Mouse (Mus musculus): ENCODE results near the gene Hist1h2bb. TPM values are rescaled to one million over a fixed set of nuclear protein-coding genes. Genes with fewer than 3 reads are reported as not detected.
"Not testable (repeated sequence)": the region's sequence is repeated elsewhere in the genome, so short reads cannot be mapped to it uniquely, and the experiment has no call there.

The Hist1h2bb gene
- polyA plus RNA-seq, 1 experiment from 2014 or later = 1.2 TPM

- peak; percentile 98 for DNase-seq (ENCODE audit: low spot score)
- peak within 1 kb of the TSS; percentile 93 for H3K27ac ChIP-seq (replicated peaks; ENCODE audit: low read depth, low read length)
- peak within 1 kb of the TSS; percentile 84 for H3K4me2 ChIP-seq (ENCODE audit: low read depth, low read length)
- no peaks in the 10 kb centered on the region for H3K27me3 ChIP-seq (replicated peaks; ENCODE audit: control insufficient read depth, insufficient read depth, low read length)
- H3K4me1 ChIP-seq (ENCODE audit: control insufficient read depth, insufficient read depth, low read length) = peaks cover 20% of the 10 kb centered on the region
- peak; percentile 78 for ATAC-seq (ENCODE audit: low read depth)
- no peaks in the 10 kb centered on the region for H3K9me3 ChIP-seq (ENCODE audit: control insufficient read depth, low read length)
- WGBS = 3% methylated on average over 34 of the region's 34 CpGs
- H3K9ac ChIP-seq (ENCODE audit: low read depth, low read length) = peak within 1 kb of the TSS; percentile 76
- H3K4me3 ChIP-seq (ENCODE audit: low read depth, low read length) = peak within 1 kb of the TSS; percentile 54
- H3K36me3 ChIP-seq (ENCODE audit: control insufficient read depth, insufficient read depth, low read length) = no peaks in the 10 kb centered on the region
These were observed 17.2 kb downstream of the Hist1h2bb start, which contains the start of gene Hist1h1a for GRCm38 (mm10) chr13:23763586-23764323. Hist1h1a (plus strand) TSS chr13:23763666.

GRCm38 (mm10) chr13:23764324-23765171, 18.0 kb downstream of the Hist1h2bb start:
- no peak for DNase-seq (ENCODE audit: low spot score)
- WGBS = 33% methylated on average over 12 of the region's 12 CpGs
- no peaks in the 10 kb centered on the region for H3K36me3 ChIP-seq (ENCODE audit: control insufficient read depth, insufficient read depth, low read length)

DNA sequence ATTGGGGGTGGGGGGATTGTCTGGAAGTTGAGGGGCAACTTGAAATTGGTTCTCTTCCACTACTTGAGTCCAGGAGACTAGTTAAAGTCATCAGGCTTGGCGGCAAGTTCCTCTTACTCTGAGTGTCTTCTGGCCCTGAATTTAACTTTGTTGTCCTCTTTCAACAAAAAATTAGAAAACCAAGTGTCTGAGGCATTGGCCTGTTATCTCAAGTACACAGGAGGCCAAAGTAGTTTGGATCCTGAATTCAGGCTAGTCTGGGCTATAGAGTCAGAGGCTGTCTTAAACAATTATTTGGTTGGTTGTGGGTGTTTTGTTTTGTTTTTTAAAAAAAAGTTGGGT, 18.6 kb downstream of the Hist1h2bb start:
- H3K9me3 ChIP-seq (ENCODE audit: control insufficient read depth, low read length) = no peaks in the 10 kb centered on the region
- peak overlapping the region; percentile 34 for H3K27ac ChIP-seq (replicated peaks; ENCODE audit: low read depth, low read length)
- 73% methylated on average over 1 of the region's 1 CpGs for WGBS
- no peak for DNase-seq (ENCODE audit: low spot score)
- H3K9ac ChIP-seq (ENCODE audit: low read depth, low read length) = no peak overlapping the region
- H3K36me3 ChIP-seq (ENCODE audit: control insufficient read depth, insufficient read depth, low read length) = no peaks in the 10 kb centered on the region
- ATAC-seq (ENCODE audit: low read depth) = no peak
- peaks cover 16% of the 10 kb centered on the region for H3K4me1 ChIP-seq (ENCODE audit: control insufficient read depth, insufficient read depth, low read length)
- H3K4me3 ChIP-seq (ENCODE audit: low read depth, low read length) = no peak overlapping the region
- H3K4me2 ChIP-seq (ENCODE audit: low read depth, low read length) = peak overlapping the region; percentile 84; the same call in 1 of the 2 replicates
- no peaks in the 10 kb centered on the region for H3K27me3 ChIP-seq (replicated peaks; ENCODE audit: control insufficient read depth, insufficient read depth, low read length)

More at GRCm38 (mm10) chr13:23764324-23765171, 18.0 kb downstream of the Hist1h2bb start:
- Histone ChIP-seq H3K4me3 (ENCODE audit: low read depth, low read length) (peak overlapping the region; percentile 54), H3K27ac (replicated peaks; ENCODE audit: low read depth, low read length) (peak overlapping the region; percentile 93), H3K4me1 (ENCODE audit: control insufficient read depth, insufficient read depth, low read length) (peaks cover 20% of the 10 kb centered on the region), H3K9me3 (ENCODE audit: control insufficient read depth, low read length) (no peaks in the 10 kb centered on the region), H3K27me3 (replicated peaks; ENCODE audit: control insufficient read depth, insufficient read depth, low read length) (no peaks in the 10 kb centered on the region), H3K9ac (ENCODE audit: low read depth, low read length) (peak overlapping the region; percentile 76), H3K4me2 (ENCODE audit: low read depth, low read length) (peak overlapping the region; percentile 84)
- ATAC-seq (ENCODE audit: low read depth) = no peak

DNA sequence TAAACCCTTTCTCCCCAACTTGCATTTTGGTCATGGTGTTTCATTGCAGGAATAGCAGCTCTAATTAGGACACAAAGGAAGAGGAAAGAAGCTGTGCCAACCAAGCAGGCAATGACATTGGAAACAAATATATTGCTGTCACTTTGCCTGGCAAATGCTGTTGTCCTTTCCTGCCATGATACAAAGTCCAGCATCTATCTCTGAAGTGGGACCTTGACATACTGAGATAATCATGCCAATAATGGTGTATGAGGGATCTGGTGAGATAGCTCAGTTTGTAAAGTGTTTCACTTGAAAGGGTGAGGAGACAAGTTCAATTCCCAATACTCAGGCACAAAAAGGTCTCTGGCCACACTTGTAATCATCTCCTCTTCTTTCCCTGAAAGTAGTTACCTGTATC, 20.2 kb downstream of the Hist1h2bb start:
- Histone ChIP-seq H3K36me3 (ENCODE audit: control insufficient read depth, insufficient read depth, low read length) (no peaks in the 10 kb centered on the region), H3K4me3 (ENCODE audit: low read depth, low read length) (no peak overlapping the region), H3K9me3 (ENCODE audit: control insufficient read depth, low read length) (no peaks in the 10 kb centered on the region), H3K27me3 (replicated peaks; ENCODE audit: control insufficient read depth, insufficient read depth, low read length) (no peaks in the 10 kb centered on the region), H3K27ac (replicated peaks; ENCODE audit: low read depth, low read length) (no peak overlapping the region), H3K4me1 (ENCODE audit: control insufficient read depth, insufficient read depth, low read length) (peaks cover 16% of the 10 kb centered on the region), H3K9ac (ENCODE audit: low read depth, low read length) (no peak overlapping the region), H3K4me2 (ENCODE audit: low read depth, low read length) (no peak overlapping the region)
- ATAC-seq (ENCODE audit: low read depth) = no peak
- no peak for DNase-seq (ENCODE audit: low spot score)

GRCm38 (mm10) chr13:23768834-23769397, 22.4 kb downstream of the Hist1h2bb start:
- Histone ChIP-seq H3K9ac (ENCODE audit: low read depth, low read length) (no peak overlapping the region), H3K4me3 (ENCODE audit: low read depth, low read length) (no peak overlapping the region), H3K9me3 (ENCODE audit: control insufficient read depth, low read length) (no peaks in the 10 kb centered on the region), H3K4me2 (ENCODE audit: low read depth, low read length) (no peak overlapping the region), H3K27me3 (replicated peaks; ENCODE audit: control insufficient read depth, insufficient read depth, low read length) (no peaks in the 10 kb centered on the region), H3K27ac (replicated peaks; ENCODE audit: low read depth, low read length) (no peak overlapping the region), H3K36me3 (ENCODE audit: control insufficient read depth, insufficient read depth, low read length) (no peaks in the 10 kb centered on the region), H3K4me1 (ENCODE audit: control insufficient read depth, insufficient read depth, low read length) (peaks cover 16% of the 10 kb centered on the region)
- DNase-seq (ENCODE audit: low spot score) (no peak), ATAC-seq (ENCODE audit: low read depth) (no peak)
- WGBS = 54% methylated on average over 5 of the region's 5 CpGs

DNA sequence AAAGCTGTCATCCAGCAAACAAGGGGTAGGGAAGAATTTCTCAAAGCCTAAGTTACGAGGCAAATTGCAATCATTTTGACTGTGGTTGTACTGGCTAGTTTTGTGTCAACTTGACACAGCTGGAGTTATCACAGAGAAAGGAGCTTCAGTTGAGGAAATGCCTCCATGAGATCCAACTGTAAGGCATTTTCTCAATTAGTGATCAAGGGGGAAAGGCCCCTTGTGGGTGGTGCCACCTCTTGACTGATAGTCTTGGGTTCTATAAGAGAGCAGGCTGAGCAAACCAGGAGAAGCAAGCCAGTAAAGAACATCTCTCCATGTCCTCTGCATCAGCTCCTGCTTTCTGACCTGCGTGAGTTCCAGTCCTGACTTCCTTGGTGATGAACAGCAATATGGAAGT, 23.1 kb downstream of the Hist1h2bb start, which contains the start of gene Trim38:
TSS of gene Trim38 (plus strand) at position 301 of the 400 bp plus-strand sequence.
- H3K9me3 ChIP-seq (ENCODE audit: control insufficient read depth, low read length); H3K27ac ChIP-seq (replicated peaks; ENCODE audit: low read depth, low read length); DNase-seq (ENCODE audit: low spot score); H3K9ac ChIP-seq (ENCODE audit: low read depth, low read length); H3K4me2 ChIP-seq (ENCODE audit: low read depth, low read length); H3K36me3 ChIP-seq (ENCODE audit: control insufficient read depth, insufficient read depth, low read length); H3K4me1 ChIP-seq (ENCODE audit: control insufficient read depth, insufficient read depth, low read length); H3K27me3 ChIP-seq (replicated peaks; ENCODE audit: control insufficient read depth, insufficient read depth, low read length); ATAC-seq (ENCODE audit: low read depth); H3K4me3 ChIP-seq (ENCODE audit: low read depth, low read length): not testable (repeated sequence)
- WGBS = 76% methylated on average over 2 of the region's 2 CpGs

GRCm38 (mm10) chr13:23772561-23773313, 26.2 kb downstream of the Hist1h2bb start:
- H3K4me1 ChIP-seq (ENCODE audit: control insufficient read depth, insufficient read depth, low read length) = peaks cover 5% of the 10 kb centered on the region; the same call in 1 of the 2 replicates
- WGBS = 20% methylated on average over 21 of the region's 21 CpGs
- no peak overlapping the region for H3K9ac ChIP-seq (ENCODE audit: low read depth, low read length)
- no peaks in the 10 kb centered on the region for H3K36me3 ChIP-seq (ENCODE audit: control insufficient read depth, insufficient read depth, low read length)
- DNase-seq (ENCODE audit: low spot score) (peak; percentile 87), ATAC-seq (ENCODE audit: low read depth) (peak; percentile 93)
- no peaks in the 10 kb centered on the region for H3K27me3 ChIP-seq (replicated peaks; ENCODE audit: control insufficient read depth, insufficient read depth, low read length)
- 0 out of 2 replicates have a peak overlapping the region, but pooled peaks have one; percentile 3 for H3K4me3 ChIP-seq (ENCODE audit: low read depth, low read length)
- no peaks in the 10 kb centered on the region for H3K9me3 ChIP-seq (ENCODE audit: control insufficient read depth, low read length)
- no peak overlapping the region for H3K27ac ChIP-seq (replicated peaks; ENCODE audit: low read depth, low read length)
- H3K4me2 ChIP-seq (ENCODE audit: low read depth, low read length) = peak overlapping the region; percentile 46

DNA sequence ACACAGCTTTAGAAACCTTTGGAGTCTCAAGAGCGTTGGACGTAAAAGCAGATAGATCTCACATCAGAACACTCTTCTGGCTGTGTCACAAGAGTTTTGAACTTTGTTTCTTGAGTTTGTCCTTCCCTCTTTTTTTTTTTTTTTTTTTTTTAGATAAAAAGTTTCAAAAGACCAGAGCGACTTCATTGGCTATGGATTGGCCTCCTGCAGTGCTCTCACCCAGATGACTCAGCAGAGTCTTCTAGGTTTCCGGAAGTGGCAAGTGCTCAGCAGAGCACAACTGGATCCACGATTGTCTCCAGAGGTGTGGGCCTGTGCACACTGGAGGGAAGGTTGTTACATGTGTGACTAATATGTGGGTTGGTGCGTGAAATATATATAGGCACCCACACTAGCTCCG, 31.8 kb downstream of the Hist1h2bb start:
- no peaks in the 10 kb centered on the region for H3K27me3 ChIP-seq (replicated peaks; ENCODE audit: control insufficient read depth, insufficient read depth, low read length)
- H3K4me2 ChIP-seq (ENCODE audit: low read depth, low read length) = no peak overlapping the region
- no peaks in the 10 kb centered on the region for H3K9me3 ChIP-seq (ENCODE audit: control insufficient read depth, low read length)
- no peak overlapping the region for H3K27ac ChIP-seq (replicated peaks; ENCODE audit: low read depth, low read length)
- H3K9ac ChIP-seq (ENCODE audit: low read depth, low read length) = no peak overlapping the region
- WGBS = 92% methylated on average over 7 of the region's 7 CpGs
- H3K4me1 ChIP-seq (ENCODE audit: control insufficient read depth, insufficient read depth, low read length) = no peaks in the 10 kb centered on the region
- no peak overlapping the region for H3K4me3 ChIP-seq (ENCODE audit: low read depth, low read length)
- H3K36me3 ChIP-seq (ENCODE audit: control insufficient read depth, insufficient read depth, low read length) = no peaks in the 10 kb centered on the region
- ATAC-seq (ENCODE audit: low read depth) = no peak
- no peak for DNase-seq (ENCODE audit: low spot score)

Data from embryonic facial prominence, embryonic 14.5 days (tissue).